Mouse (Mus musculus) erythroid progenitor cell, adult 5-6 weeks (primary cell): ENCODE measurements at regions not wholly inside any gene's neighbourhood (a gene's known extent, or its start where the extent isn't known, plus 50 kb on each side); places are given as distances from the start of the nearest gene placed in this dataset.

ENCODE experiments used
- ATAC-seq: replicated peaks from 2 replicates; pipeline ENCODE4 v1.8.0; 2016; ENCODE audit warnings: moderate number of reproducible peaks, mild to moderate bottlenecking, moderate TSS enrichment, inconsistent platforms; ENCODE audit not compliant: poor library complexity, low FRiP score, severe bottlenecking

GRCm38 (mm10) chr1:51697265-51698192 is 218.3 kb downstream of the Myo1b start:
- no peak for ATAC-seq

GRCm38 (mm10) chr1:51696471-51696870 is 218.2 kb upstream of the Nabp1 start:
- ATAC-seq, result no peak

GRCm38 (mm10) chr1:51690878-51691277 is 212.7 kb upstream of the Nabp1 start:
- ATAC-seq, result no peak

- no peak for ATAC-seq
These were observed 211.4 kb upstream of the Nabp1 start for GRCm38 (mm10) chr1:51689461-51690223.

GRCm38 (mm10) chr1:51688946-51689345 is 210.7 kb upstream of the Nabp1 start:
- ATAC-seq, result no peak

- no peak for ATAC-seq
These were observed 210.0 kb upstream of the Nabp1 start for GRCm38 (mm10) chr1:51688224-51688545.

GRCm38 (mm10) chr1:51687484-51688223 is 209.4 kb upstream of the Nabp1 start:
- no peak for ATAC-seq

GRCm38 (mm10) chr1:51686759-51687158 is 208.5 kb upstream of the Nabp1 start:
- no peak for ATAC-seq

GRCm38 (mm10) chr1:51682273-51682672 is 204.0 kb upstream of the Nabp1 start:
- no peak for ATAC-seq

GRCm38 (mm10) chr1:51681872-51682271 is 203.6 kb upstream of the Nabp1 start:
- ATAC-seq, result no peak

GRCm38 (mm10) chr1:51680725-51681124 is 202.5 kb upstream of the Nabp1 start:
- no peak for ATAC-seq

- no peak for ATAC-seq
These were observed 200.2 kb upstream of the Nabp1 start for GRCm38 (mm10) chr1:51678290-51678928.

- ATAC-seq, result no peak
These were observed 199.6 kb upstream of the Nabp1 start for GRCm38 (mm10) chr1:51677802-51678201.

- ATAC-seq, result no peak
These were observed 193.5 kb upstream of the Nabp1 start for GRCm38 (mm10) chr1:51671691-51672090.

- ATAC-seq, result no peak
These were observed 193.1 kb upstream of the Nabp1 start for GRCm38 (mm10) chr1:51671287-51671686.

GRCm38 (mm10) chr1:51670009-51670408 is 191.8 kb upstream of the Nabp1 start:
- no peak for ATAC-seq

- no peak for ATAC-seq
These were observed 190.7 kb upstream of the Nabp1 start for GRCm38 (mm10) chr1:51668881-51669280.

- ATAC-seq, result no peak
These were observed 182.3 kb upstream of the Nabp1 start for GRCm38 (mm10) chr1:51660531-51660930.

GRCm38 (mm10) chr1:51657203-51657602 is 179.0 kb upstream of the Nabp1 start:
- ATAC-seq, result no peak

- ATAC-seq, result no peak
These were observed 172.4 kb upstream of the Nabp1 start for GRCm38 (mm10) chr1:51650653-51650995.
